Mouse (Mus musculus) kidney, adult 2 months (tissue): ENCODE results near the gene Cpe.
A peak's percentile ranks its signal among the peaks of the same experiment; 100 is the strongest.

Experiments used
- CTCF ChIP-seq: fragments of 200-500 bp; conservative IDR thresholded peaks from 2 replicates; pipeline ENCODE4 v1.5.1; 2011; ENCODE audit warnings: low read depth, mild to moderate bottlenecking, control low read depth, low read length, moderate library complexity, mixed read lengths; ENCODE audit not compliant: insufficient read depth, insufficient read length
- POLR2A ChIP-seq: fragments of 200-500 bp; IDR thresholded peaks from one replicate; pipeline ENCODE4 v1.6.1; 2011; ENCODE audit warnings: low read depth, low read length, control low read depth

- TF ChIP-seq CTCF (peak; percentile 77), POLR2A (no peak)
These were observed 95.5 kb downstream of the Cpe start for GRCm38 (mm10) chr8:64597042-64597970.
